Mouse (Mus musculus): Measurements from ENCODE around the gene Gja5. TPM values are rescaled to one million over a fixed set of nuclear protein-coding genes. Genes with fewer than 3 reads are reported as not detected.

Gja5 gene
- total RNA-seq, 2 experiments from 2014 or later: 14.4 to 15.3 TPM

DNA sequence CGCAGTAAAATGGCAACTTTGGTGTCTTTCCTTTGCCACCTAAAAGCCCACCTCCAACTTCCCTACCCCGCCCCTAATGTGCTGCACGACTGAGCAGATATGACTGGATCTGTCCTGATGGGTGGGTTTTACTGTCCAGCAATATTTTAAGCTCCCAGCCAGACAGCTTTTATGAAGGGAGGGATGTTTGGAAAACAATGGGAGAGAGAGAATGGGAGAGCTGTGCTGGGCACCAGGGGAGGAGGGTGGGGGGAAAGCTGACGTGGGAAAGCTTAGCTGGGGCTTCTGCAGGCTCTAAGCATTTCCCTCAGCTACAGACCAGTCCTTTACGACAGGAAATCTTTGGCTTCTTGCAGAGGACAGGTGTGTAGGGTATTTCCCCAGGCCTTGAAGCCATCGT, 21.4 kb downstream of the Gja5 start, which contains the start of gene Gja8:
TSS of gene Gja8 (minus strand) at position 101 of the 400 bp plus-strand sequence.
- no peak for DNase-seq (ENCODE audit: low spot score)
- intact Hi-C loops (cut with DNase I): no loop called here

DNA sequence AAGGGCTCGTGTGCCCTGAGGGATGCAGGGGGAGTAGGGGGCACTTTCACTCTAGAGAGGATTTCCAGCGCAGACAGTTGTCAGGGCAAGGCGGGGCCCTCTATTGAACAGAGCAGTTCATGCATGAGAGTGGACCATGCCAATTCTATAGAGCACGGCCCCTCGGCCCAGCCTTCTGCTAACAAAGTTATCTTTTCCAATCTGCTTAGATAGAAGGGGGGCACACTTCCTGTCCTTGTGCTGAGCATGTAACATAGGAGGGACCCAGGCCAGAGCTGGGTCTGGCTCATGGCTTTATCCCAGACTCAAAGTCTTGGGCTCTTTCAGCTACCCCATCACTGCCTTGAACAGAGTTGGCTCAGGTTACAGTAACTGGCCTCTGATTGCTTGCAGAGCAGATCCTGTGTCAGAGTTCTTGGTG, 26.8 kb downstream of the Gja5 start:
- DNase-seq (ENCODE audit: low spot score): no peak
- intact Hi-C loops (cut with DNase I): loop anchor here (10.0 kb wide), 1 partner anchor 654 kb away; no protein-coding TSS in a partner anchor

DNA sequence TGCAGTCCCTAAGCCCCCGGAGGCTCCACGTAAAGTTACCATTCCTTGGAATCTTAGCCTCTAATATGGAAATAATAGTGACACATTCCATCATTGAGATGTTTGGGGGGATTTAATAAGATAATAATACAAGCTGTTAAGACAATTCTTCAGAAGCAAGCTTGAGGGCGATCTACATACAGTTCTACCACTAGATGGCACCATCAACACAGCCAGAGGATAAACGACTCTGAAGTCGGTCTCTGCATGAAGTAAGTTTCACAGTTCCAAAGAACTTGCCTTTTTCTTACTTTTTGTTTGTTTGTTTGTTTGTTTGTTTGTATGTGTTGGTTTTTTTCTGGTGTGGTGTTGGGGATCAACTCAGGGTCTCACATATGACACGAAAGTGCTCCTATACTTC, 31.7 kb downstream of the Gja5 start:
- intact Hi-C loops (cut with DNase I): loop anchor here (2.0 to 10.0 kb wide), 3 partner anchors 126 to 649 kb away; no protein-coding TSS in a partner anchor
- no peak for DNase-seq (ENCODE audit: low spot score)

DNA sequence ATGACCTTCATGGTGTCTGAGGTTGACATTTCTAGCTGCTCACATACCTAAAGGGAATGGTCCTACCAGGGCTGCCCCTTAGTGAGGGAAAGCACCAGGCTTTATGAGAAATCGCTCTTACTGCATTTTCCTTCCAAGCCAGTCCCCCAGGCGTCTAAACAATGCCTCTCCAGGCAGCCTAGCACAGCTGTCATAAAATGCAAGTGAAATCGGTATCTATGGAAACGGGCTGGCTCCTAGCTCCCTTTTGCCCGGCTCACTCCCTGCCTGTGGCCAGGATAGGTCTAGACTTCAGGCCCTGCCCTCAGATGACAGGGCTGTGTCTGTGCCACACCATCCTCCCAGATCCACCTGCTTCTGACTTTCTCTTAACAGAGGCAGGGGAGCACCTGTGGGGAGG, 33.1 kb downstream of the Gja5 start:
- no peak for DNase-seq (ENCODE audit: low spot score)

DNA sequence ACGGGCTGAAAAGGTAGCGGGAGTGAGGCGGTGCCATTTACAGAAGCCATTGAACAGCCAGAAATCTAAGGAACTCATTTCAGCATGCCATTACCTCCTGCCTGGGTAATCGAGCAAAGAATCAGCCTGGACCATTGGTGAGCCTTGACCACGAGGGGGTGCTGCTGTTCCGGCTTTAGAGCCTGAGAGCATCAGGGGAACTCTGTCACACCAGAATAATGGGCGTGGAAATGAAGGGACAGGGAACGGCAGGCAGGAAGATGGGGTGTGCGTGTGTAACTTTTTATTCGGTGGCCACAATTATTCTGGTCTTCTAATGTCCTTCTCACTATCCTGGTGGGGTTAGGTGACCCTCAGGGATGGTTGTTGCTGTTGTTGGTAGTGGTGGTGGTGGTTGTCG, 34.2 kb downstream of the Gja5 start:
- intact Hi-C loops (cut with DNase I): loop anchor here (1.0 to 10.0 kb wide), 3 partner anchors 124 to 646 kb away; no protein-coding TSS in a partner anchor

More for the DNA sequence above, 33.1 kb downstream of the Gja5 start:
- intact Hi-C loops (cut with DNase I): loop anchor here (1.0 to 10.0 kb wide), 5 partner anchors 125 to 647 kb away; no protein-coding TSS in a partner anchor

DNA sequence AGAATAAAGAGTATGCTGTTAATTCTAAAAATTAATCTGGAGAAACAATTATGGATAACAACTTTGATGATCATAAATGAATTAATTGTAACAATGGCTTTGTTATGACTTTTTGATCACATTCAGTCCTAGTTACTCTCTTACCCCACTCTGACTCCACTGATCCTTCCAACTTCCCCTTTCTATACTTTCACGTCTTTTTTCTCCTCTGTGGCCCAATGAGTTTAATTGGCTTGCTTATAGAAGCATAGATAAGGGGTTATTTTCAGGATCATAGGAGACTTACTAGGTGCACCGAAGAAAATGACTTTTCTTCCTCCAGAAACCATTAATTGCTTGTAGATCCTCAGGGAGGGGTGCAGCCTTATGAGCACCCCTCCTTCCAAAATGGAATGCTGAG, 38.2 kb downstream of the Gja5 start:
- no peak for DNase-seq (ENCODE audit: low spot score)
- intact Hi-C loops (cut with DNase I): no loop called here

More for the DNA sequence above, 34.2 kb downstream of the Gja5 start:
- DNase-seq (ENCODE audit: low spot score): peak; percentile 51

DNA sequence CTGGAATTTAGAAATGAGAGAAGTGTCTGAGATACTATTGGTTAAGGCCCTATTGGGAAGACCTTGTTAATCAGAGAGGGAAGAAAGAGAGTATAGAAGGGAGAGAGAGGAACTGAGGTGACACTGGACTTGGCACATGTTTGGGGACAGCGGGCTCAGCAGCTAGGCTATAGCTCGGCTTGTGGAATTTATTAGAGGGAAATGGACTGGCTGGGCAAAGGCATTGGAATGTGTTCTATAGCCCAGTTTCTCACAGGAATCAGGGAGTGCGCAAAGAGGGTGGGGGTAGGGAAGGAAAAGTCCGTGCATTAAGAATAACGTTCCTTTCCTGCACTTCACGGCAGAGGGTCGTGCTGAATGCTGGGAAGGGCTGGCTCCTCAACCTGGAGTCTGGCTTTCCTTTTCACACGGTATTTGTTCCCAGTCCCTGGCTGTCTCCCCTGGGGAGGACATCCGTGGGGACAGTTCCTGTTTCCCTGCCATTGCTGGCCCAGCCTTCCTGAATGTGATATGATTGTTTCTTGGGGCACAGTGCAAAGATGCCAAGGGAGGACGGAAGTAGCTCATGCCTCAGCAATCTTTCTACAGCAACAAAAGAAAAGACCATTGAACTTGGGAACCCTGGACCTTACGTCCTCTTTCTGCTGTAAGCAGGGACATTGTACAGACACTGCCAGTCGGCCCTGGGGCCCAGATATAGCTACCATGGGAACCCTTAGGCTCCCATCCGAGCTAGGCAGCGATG, 49.2 kb downstream of the Gja5 start:
- DNase-seq (ENCODE audit: low spot score): peak; percentile 33
- intact Hi-C loops (cut with DNase I): no loop called here

DNA sequence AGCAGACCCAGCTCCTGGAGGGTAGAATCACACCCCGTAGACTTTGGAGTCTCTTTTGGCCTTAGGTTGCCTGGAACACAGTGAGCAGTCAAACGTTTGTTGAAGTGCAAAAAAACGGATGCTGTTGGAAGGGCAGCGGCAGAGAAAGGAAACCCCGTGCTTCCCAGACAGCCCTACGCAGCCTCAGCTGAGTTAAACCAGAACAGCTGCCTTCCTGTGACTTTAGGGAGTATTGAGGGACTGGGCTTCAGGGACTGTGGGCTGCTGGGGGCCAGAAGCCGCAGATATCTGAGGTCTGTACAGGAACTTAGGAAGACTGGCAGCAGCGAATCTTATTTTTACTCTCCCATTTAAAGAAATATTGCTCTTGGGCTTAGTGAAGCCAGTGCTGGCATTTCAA, 56.1 kb downstream of the Gja5 start:
- DNase-seq (ENCODE audit: low spot score): no peak
- intact Hi-C loops (cut with DNase I): loop anchor here (5.0 kb wide), 1 partner anchor 57 kb away; no protein-coding TSS in a partner anchor

DNA sequence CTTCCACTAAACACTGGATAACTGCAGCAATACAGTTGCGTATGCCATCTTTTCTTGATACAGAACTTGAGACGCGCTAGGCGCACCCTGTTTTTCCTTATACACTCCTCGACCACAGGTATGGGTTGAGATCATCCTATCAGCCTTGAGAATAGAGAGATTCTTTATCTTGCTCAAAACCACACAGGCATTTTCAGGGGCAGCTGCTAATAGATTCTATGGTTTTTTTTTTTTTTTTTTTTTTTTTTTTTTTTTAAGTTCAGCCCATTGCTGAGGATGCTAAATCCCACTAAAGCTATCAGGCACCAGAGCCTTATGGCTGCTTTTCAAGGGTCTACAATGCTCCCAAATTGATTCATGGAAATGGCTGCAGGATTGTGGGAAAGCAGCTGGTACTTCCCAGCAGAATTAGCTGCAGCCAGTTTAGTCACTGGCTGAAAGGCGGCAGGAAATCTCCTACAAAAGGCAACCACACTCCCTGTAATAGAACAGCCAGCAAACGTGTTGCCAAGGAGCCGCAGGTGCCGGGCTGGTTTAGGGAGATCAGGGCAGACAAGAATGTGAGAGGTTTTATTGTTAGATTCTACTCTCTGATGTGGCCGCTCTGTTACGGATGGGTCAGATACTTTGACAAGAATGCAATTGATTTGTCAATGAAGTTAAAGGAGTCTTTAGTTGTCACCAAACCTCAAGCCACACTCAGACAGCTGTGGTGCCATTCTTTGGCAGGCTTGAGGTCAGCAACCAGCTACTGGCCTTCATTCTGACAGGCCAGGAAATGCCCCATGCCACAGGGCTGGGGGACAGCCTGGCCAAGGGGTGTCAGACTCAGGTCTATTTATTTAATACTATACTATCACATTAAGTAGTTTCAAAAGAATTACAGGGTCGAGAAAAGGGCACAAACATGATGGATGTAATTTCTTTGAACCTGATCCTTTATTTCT, 58.9 kb downstream of the Gja5 start:
- intact Hi-C loops (cut with DNase I): loop anchor here (5.0 kb wide), 1 partner anchor 54 kb away; no protein-coding TSS in a partner anchor

DNA sequence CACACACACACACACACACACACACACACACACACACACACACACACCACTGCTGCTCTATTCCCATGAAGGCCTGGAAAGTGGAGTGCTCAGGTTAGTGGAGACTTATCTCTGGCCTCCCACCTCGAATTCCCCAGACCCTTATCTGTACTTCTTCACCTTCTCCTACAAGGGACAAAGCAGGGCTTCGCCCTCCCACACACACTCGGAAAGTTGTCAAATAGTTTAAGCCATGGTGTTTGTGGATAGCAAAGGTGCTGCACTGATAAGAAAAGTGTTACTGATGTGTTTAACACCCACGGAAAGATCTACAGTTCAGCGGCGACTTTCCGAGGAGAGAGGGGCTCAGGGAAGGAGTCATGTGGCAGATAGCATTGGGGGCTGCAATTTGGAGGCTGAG, 66.5 kb downstream of the Gja5 start:
- no peak for DNase-seq (ENCODE audit: low spot score)

More for the DNA sequence above, 58.9 kb downstream of the Gja5 start:
- DNase-seq (ENCODE audit: low spot score): no peak

DNA sequence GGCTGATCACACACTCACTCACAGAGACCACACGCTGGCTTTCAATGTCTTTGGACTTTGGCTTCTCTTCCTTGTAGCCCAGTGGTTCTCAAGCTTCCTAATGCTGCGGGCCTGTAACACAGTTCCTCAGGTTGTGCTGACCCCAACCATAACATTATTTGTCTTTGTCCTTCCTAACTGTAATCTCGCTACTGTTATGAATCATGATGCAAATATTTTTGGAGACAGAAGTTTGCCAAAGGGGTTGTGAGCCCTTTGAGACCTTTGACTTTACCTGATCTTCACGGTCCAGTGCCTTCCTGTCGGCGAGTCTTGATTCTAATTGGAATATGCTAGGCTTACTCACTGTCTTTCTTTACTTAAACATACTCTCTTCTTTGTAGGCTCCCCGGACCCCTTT, 70.0 kb downstream of the Gja5 start:
- DNase-seq (ENCODE audit: low spot score): no peak
- intact Hi-C loops (cut with DNase I): no loop called here

More for the DNA sequence above, 66.5 kb downstream of the Gja5 start:
- intact Hi-C loops (cut with DNase I): no loop called here

DNA sequence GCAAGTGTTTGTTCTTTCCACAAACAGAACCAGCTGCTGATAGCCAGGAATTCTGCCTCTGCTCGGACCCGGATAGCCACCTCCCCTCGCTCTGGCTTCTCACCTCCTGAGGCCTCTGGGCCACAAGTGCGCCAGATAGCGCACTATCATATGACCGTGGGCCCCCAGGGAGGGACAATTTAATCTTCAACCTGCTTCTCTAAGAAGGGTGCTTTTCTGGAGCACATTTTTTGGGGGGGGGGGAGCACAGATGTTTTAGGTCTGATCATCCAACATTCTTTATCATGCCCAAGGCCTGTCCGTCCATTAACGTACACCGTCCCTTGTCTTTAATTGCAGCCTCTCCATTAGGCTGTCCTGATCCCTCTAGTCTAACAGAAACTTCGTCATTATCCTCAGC, 71.1 kb downstream of the Gja5 start:
- intact Hi-C loops (cut with DNase I): no loop called here
- DNase-seq (ENCODE audit: low spot score): no peak

DNA sequence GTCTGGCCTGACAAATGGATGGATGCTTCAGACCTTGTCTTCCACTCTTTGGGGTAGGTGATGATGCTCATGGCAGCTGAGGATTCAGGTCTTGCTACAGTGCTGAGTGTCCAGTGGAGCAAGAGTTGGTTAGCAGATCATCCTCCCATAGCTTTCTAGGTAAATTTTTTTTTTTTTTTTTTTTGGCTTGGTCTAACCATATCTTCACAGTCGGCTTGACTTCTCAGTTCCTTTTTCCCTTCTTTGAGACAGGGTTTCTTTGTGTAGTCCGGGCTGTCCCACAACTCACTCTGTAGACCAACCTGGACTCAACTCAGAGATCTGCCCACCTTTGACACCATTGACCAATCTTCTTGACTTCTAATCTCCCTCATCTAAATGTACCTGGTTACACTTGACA, 73.0 kb downstream of the Gja5 start:
- DNase-seq (ENCODE audit: low spot score): no peak
- intact Hi-C loops (cut with DNase I): no loop called here

DNA sequence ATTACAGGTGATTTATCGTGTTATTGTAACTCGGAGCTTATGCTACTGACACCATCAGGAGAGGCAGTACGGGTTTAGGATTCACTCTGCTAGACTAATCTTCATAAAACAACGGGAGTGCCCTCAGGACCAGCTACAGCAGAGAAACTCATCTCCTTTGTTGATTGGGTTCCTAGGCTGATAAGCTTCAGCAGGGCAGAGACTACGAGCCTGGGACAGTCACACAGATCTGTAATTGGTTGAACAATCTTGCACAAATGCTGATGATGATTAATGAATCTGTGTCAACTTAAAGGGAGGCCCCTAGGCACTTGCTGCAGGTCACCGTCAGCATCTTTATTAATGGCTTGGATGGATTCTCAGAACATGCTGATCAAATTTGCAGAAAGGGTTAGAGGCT, 74.0 kb downstream of the Gja5 start:
- intact Hi-C loops (cut with DNase I): no loop called here
- no peak for DNase-seq (ENCODE audit: low spot score)

DNA sequence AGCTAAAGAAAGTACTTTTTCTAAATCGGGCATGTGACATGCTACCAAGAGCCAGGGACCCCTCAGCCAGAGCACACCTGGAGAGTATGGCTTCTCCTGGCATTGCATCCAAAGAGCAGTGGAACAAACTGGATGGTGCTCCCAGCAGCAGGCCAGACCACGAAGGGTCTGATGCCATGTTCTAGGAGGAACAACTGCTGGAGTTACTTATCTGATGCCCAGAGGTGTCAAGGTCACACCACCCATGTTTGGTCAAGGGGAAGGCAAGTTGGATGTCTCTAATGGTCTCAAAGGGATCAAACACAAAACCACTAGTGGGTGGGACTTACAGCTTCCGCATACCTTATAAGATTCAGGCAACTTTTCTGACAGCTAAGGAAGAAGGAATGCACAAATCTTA, 74.5 kb downstream of the Gja5 start:
- intact Hi-C loops (cut with DNase I): no loop called here

DNA sequence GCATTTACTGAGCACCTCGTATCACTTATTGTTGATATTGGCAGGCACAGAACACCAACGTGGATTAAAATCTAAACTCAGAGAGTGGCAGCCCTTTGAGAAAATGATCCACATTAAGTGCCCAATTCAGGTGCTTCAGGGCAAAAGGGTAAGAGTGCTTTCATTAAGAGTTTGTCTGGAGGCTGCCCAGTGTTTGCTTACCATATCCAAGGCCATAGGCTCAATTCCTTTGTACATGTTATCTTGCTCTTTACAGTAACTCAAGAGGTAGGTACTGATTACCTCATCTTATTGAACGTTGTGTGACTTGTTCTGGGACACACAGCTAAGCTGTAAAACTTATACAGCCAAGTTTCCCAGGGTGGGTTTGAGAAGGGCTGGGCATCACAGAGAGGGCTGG, 77.3 kb downstream of the Gja5 start:
- intact Hi-C loops (cut with DNase I): no loop called here
- no peak for DNase-seq (ENCODE audit: low spot score)

More for the DNA sequence above, 74.5 kb downstream of the Gja5 start:
- no peak for DNase-seq (ENCODE audit: low spot score)

DNA sequence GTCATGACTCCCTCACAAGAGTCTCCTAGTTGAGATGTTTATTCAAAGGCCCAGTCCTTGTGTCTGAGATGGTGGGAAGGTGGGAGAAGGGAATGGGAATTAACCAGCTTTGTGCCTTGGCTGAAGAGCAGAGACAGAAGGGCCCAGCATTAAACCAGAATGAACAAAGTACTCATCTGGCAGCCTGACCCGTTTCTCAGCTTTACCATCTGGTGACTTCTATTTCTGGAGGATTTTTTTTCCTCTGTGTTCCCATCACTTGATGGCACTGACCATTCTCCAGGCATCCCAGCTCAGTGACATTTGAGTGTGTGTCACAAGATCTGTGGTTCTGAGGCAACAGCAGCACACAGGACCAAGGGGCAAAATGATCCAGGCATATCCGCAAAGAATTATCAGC, 78.2 kb downstream of the Gja5 start:
- intact Hi-C loops (cut with DNase I): no loop called here
- no peak for DNase-seq (ENCODE audit: low spot score)

DNA sequence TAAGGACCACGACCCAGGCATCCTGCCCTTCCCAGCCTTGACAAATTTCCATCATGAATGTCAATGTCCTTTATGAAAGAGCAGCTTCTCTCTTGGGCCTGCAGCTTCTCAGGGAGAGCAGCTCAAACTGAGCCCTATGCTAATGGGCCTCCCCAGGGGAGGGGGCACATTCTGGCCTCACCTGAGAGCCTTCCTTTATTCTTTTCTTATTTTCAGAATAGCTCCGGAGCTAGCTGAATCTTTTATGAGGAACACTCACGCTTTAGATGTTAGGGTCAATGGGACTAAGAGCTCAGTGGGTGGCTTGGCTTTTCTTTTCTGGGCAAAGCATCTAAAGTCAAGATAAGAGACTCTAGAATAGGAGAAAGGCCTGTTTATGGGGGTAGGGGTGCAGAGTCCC, 88.0 kb downstream of the Gja5 start:
- intact Hi-C loops (cut with DNase I): no loop called here
- DNase-seq (ENCODE audit: low spot score): no peak

DNA sequence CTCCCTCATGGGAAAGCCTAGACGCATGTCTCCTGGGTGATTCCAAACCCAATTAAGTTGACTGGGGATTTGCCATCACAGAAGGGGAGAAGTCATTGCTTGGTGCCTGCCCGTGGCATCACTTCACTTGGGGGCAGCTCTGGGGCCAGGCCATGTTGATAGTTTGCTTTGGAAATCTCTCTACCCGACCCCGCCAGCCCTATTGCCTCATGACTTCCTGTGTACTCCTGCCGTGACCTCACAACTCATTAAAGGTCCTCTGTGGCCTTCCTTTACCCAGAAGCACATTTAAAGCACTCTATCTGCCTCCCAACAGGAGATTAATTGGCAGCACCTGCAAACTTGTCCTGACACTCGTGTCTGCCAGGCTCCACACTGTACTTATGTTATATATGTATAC, 93.3 kb downstream of the Gja5 start:
- DNase-seq (ENCODE audit: low spot score): no peak

DNA sequence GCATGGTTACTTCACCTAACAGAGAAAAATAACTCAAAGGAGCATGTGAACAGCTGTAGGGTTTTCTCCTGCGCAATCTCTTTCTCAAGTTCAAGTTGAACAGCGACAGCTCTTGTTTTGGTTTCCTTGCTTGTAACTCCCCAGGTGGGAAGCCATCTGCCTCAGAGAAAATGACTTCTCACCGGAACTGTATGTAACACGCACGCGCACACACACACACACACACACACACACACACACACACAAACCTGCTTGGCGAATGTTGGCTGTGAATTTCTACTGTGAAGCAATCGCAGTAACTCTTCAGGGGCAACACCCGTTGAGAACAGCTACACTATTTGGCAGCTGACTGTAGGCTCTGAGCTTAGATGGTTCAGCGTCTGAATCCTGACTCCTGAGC, 98.6 kb downstream of the Gja5 start:
- no peak for DNase-seq (ENCODE audit: low spot score)
- intact Hi-C loops (cut with DNase I): no loop called here

More for the DNA sequence above, 93.3 kb downstream of the Gja5 start:
- intact Hi-C loops (cut with DNase I): no loop called here
